Mouse (Mus musculus): Measurements from ENCODE around the gene Vwc2l.

The Vwc2l gene

DNA sequence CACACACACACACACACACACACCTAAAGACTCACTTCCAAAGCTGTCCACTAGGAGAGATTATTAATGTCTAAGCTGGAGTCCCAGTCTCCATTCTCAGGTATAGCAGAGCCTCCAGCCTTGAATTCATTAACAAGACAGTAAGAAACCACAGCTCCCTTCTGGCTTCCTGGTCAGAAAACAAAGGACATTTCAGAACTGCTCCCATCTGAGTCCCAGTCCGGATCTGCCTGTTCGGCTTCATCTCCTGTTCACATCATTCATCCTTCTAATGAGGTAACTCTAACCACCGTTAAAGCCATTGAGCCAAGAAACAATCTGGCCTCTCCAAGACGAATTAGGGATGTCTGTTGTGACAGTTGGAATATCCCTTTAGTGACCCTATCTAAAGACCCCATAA is 185.7 kb downstream of the Vwc2l start:
- peak; percentile 12 for DNase-seq (ENCODE audit: low spot score)

DNA sequence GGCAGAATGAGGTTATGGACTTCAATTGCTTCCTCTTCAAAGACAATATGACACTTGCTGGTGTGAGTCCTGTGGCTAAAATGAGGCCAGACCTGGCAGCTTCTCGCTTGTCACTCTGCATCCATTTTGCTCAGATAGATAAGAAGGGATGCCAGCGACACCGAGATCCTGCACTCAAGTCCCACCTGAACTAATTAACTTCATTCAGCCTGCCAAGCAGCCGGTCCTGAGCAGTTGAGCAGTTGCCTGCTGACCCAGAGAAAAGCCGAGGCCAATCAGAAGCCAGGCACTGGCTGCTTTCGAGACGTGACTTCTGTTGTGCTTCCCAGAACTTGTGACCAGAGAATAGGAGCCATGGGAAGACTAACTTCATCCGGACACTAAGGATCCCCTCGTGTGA is 187.6 kb downstream of the Vwc2l start:
- DNase-seq (ENCODE audit: low spot score): no peak

DNA sequence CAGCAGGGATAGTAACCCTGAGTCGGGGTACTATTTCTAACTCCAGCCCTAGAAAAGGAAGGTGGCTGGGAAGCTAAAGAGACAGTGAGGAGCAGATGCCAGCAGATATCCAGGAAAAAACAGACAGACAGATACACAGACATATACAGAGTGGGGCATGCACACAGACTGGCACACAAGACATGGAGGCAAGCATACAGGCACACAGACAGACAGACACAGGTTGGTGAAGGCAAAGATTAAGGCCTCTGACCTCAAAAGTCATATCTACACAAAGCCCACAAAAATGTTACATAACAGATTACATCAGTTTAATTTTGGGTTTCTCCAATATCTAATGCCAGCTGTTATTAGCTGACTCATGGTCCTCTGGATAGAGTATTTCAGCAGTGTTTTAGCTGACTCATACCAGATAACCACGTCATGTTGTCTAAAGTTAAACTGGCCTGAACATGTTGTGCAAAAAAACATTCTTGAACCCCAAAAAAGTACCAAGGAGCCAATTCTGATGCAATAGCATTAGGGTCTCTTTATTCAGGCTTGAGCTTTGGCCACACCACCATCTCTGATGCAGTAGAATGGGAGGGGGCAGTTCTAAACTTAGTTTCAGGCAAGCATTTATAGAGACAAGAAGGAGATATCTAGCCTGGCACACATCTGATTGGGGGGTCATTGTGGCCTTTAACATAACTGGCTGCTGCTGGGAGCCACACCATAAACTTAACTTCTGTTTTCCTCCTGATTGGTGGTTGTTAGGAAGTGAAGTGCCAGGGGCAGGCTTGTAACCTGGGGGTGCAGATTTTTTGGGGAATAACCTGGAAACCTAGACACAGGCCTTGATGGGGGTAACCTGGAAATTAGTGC is 192.9 kb downstream of the Vwc2l start:
- DNase-seq (ENCODE audit: low spot score): no peak

DNA sequence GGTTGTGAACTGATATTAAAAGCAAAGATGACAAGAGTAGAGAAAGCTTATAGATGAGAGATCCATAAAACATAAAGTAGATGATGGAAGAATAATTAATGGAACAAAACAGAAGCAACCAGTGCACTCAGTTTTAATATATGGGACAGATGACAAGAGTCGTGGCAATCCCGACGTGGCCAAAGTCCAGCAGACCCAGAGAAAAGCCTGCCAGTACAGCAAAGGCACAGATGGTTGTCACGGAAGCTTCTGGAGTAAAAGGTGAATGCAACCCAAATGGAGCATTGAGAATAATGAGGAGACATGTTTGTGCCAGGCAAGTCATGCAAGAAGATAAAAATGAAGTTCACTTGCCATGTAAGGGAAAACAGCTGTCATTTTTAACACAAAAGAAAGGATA is 207.5 kb downstream of the Vwc2l start:
- no peak for DNase-seq (ENCODE audit: low spot score)

All from embryo, embryonic 10.5 days (tissue).